Mouse (Mus musculus) heart, adult 2 months (tissue): ENCODE measurements at regions not wholly inside any gene's neighbourhood (a gene's known extent, or its start where the extent isn't known, plus 50 kb on each side); places are given as distances from the start of the nearest gene placed in this dataset.

Source experiments
- CTCF ChIP-seq: fragments of 200-600 bp; IDR thresholded peaks from 2 replicates; pipeline ENCODE4 v1.8.1; 2022; ENCODE audit warnings: antibody characterized with exemption, mild to moderate bottlenecking, moderate library complexity
- POLR2A ChIP-seq: fragments of 200-500 bp; IDR thresholded peaks from 2 replicates; pipeline ENCODE4 v1.6.1; 2011; ENCODE audit warnings: mild to moderate bottlenecking, low read depth, low read length, control low read depth; ENCODE audit not compliant: insufficient read depth

DNA sequence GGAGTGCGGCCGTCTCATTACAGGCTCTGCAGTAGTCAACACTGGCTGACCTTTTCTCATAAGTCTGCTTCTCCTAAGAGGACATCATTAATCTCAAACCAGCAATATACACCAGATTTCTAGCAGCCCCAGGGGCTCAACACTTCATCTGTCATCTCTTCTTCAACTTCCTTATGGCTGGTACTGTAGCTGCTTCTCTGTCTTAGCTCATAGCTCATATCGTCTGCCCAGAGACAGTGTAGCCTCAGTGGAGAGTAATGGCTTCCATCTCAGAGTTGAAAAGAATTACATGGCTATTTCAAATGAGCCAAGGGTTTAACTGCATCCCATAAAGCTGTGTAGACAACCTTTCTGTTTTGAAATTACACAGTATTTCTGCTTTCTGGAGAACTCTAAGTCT, 326.2 kb upstream of the Impg1 start:
- TF ChIP-seq POLR2A (no peak), CTCF (no peak)
